Mouse (Mus musculus) heart, embryonic 12.5 days (tissue): ENCODE results near the gene Rnasek. TPM values are rescaled to one million over a fixed set of nuclear protein-coding genes. Genes with fewer than 3 reads are reported as not detected.

ENCODE experiments used
- ATAC-seq: fragments of 200-750 bp; cut with Nextera tagmentation; 2 replicates; pipeline ENCODE4 v1.8.0; 2017; ENCODE audit warnings: moderate TSS enrichment, moderate library complexity; ENCODE audit not compliant: insufficient number of reproducible peaks, low FRiP score
- H3K27ac ChIP-seq: fragments of 300-500 bp; sonication (generic); 2 replicates; pipeline ENCODE4 v1.5.1; 2016; ENCODE audit warnings: mild to moderate bottlenecking, moderate library complexity; ENCODE audit not compliant: poor library complexity, severe bottlenecking
- H3K27me3 ChIP-seq: fragments of 300-500 bp; sonication (generic); replicated peaks from 2 replicates; pipeline ENCODE4 v1.6.1; 2016; ENCODE audit warnings: mild to moderate bottlenecking, moderate library complexity
- H3K36me3 ChIP-seq: fragments of 300-500 bp; sonication (generic); 2 replicates; pipeline ENCODE4 v1.6.1; 2016; ENCODE audit warnings: mild to moderate bottlenecking, moderate library complexity
- H3K4me1 ChIP-seq: fragments of 300-500 bp; sonication (generic); replicated peaks from 2 replicates; pipeline ENCODE4 v1.6.1; 2016; ENCODE audit warnings: mild to moderate bottlenecking
- H3K4me2 ChIP-seq: fragments of 300-500 bp; sonication (generic); 2 replicates; pipeline ENCODE4 v1.6.1; 2016; ENCODE audit warnings: mild to moderate bottlenecking, moderate library complexity
- H3K4me3 ChIP-seq: fragments of 300-500 bp; sonication (generic); 2 replicates; pipeline ENCODE4 v1.5.1; 2016; ENCODE audit warnings: mild to moderate bottlenecking
- H3K9ac ChIP-seq: fragments of 300-500 bp; sonication (generic); 2 replicates; pipeline ENCODE4 v1.6.1; 2016; ENCODE audit warnings: mild to moderate bottlenecking, moderate library complexity
- H3K9me3 ChIP-seq: fragments of 300-500 bp; sonication (generic); replicated peaks from 2 replicates; pipeline ENCODE4 v1.6.1; 2016; ENCODE audit warnings: mild to moderate bottlenecking, moderate library complexity
- WGBS: fragments of 180-500 bp; shearing (Covaris S2); methylation state at CpG from one replicate; pipeline ENCODE4 v1.1.7; 2016; 5-methylcytosine and 5-hydroxymethylcytosine counted together
- polyA plus RNA-seq: library from polyadenylated mRNA; unstranded; fragments of >200 nt; fragmentation: Nextera tagmentation; extraction: Ambion mirVana; gene quantifications from 2 replicates; pipeline ENCODE4 v1.2.1, GENCODE M21; 2016

Gene Rnasek
- polyA plus RNA-seq, 1 experiment from 2014 or later, result 207 TPM

DNA sequence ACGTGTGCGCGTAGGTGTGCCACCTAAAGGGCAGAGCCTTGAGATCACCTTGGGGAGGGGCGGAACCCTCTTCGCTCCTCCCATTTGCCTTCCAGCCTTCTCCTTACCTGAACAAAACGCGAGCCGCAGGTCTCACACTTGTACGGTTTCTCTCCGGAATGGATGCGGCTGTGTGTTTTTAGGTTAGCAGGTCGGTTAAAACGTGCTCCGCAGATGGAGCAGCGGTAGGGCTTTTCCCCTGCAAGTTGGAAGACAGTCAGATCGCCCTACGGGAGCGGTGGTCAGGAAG, 13.1 kb downstream of the Rnasek start:
- H3K9me3 ChIP-seq, result no peaks in the 10 kb centered on the region
- peak overlapping the region; percentile 70 for H3K4me2 ChIP-seq
- no peak overlapping the region for H3K27ac ChIP-seq
- ATAC-seq, result no peak
- H3K27me3 ChIP-seq, result peaks cover 52% of the 10 kb centered on the region
- H3K36me3 ChIP-seq, result no peaks in the 10 kb centered on the region
- H3K9ac ChIP-seq, result peak overlapping the region; percentile 64
- peak overlapping the region; percentile 51 for H3K4me3 ChIP-seq
- H3K4me1 ChIP-seq, result peaks cover 56% of the 10 kb centered on the region
- WGBS, result 10% methylated on average over 18 of the region's 18 CpGs

DNA sequence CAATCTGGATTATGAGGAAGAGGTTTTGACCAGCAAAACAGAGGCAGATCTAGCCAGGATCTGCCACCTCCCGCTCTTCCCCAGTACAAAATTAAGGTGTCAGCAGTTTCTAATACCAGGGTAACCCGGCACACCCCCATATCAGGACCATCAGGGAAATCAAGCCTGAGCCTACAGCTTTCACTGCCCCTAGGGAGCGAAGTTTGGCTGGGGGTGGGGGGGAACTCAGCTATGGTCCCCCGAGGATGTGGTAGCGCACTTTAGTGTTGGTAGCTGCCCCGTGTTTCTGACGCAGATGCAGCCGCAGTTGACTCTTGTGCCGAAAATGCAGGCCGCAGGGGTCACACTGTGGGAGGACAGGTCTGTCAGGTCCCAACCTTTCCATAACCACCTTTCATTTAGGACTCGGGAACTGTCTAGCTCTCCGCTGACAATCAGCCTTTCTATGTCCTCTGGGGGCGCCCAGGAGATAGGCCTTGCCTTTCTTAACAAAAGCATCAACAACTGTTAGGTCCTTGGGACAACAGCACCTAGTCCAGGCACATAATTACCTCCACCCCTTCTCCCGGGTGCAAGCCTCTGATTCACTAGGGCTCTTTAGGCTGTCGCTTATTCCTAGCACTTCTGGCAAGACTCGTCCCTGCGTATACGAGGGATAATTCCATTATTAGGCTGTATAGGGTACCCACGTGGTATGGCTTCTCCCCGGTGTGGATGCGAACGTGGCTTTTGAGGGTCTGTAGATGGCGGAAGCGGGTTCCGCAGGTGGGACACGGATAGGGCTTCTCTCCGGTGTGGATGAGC, 13.6 kb downstream of the Rnasek start:
- WGBS, result 20% methylated on average over 27 of the region's 27 CpGs
- Histone ChIP-seq H3K27ac (no peak overlapping the region; the same call in 1 of the 2 replicates), H3K4me3 (peak overlapping the region; percentile 51), H3K4me1 (peaks cover 56% of the 10 kb centered on the region), H3K4me2 (peak overlapping the region; percentile 70), H3K9ac (peak overlapping the region; percentile 64), H3K27me3 (peaks cover 52% of the 10 kb centered on the region), H3K36me3 (no peaks in the 10 kb centered on the region), H3K9me3 (no peaks in the 10 kb centered on the region)
- no peak for ATAC-seq

DNA sequence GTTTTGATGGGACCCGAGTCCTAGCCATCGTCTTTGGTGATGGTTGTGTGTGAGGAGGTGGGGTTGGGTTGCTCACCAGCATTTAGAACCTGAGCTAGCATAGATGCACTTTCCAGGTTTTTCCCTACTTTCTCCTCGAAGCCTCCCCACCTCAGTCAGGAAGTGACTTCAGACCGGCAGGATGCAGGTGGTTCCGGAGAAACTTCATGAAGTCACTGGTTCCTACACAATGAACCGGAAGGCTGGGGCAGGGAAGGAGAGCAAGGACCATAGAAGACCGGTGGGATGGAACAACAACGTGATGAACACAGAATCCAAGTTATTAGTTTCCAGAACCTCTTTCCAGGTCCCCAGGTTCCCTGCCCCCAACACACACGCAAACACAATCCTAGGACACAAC, 15.9 kb downstream of the Rnasek start:
- Histone ChIP-seq H3K9me3 (no peaks in the 10 kb centered on the region), H3K27me3 (peaks cover 47% of the 10 kb centered on the region), H3K36me3 (no peaks in the 10 kb centered on the region), H3K27ac (peak overlapping the region; percentile 69), H3K9ac (no peak overlapping the region), H3K4me2 (no peak overlapping the region), H3K4me3 (no peak overlapping the region), H3K4me1 (peaks cover 54% of the 10 kb centered on the region)
- 62% methylated on average over 9 of the region's 9 CpGs for WGBS
- no peak for ATAC-seq

DNA sequence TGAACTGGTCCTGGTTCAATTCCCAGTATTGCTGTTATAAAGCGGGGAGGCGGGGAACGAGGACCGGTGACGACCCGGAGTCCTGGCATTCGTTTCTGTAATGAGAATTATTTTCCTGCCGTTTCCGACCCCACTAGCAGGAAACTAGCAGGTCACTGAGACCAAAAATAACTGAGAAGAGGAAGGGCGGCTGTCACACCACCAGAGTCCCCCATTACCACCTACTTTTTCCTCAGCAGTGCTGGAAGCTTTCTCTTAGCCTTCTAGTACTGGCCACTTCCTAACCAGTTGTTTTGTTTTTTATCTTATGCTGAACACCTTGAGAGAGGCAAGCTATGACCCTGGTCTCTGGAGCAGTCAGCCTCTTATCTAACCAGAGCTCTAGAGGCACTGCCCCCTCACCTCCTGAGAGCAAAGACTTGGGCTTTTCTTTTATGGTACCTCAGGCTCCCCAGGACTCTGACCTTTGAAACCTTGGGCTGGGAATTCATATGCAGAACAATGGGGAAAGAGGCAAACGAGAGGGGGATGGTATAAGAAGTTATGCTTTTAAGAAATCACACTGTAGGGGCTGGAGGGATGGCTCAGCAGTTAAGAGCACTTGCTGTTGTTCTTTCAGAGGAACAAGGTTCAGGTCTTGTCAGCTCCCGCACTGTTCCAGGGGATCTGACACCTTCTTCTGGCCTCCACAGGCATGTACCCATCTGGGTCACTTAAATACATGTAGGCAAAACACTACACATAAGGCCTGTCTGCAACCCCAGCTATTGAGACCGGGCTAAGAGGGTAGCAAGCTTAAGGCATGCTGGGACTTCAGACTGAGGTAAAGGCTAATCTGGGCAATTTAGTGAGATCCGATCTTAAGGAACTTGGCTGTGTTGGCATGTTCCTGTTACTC, 17.8 kb downstream of the Rnasek start:
- Histone ChIP-seq H3K4me3 (peak overlapping the region; percentile 53), H3K36me3 (no peaks in the 10 kb centered on the region), H3K27ac (peak overlapping the region; percentile 94), H3K9ac (peak overlapping the region; percentile 72), H3K4me1 (peaks cover 49% of the 10 kb centered on the region), H3K27me3 (peaks cover 42% of the 10 kb centered on the region), H3K9me3 (no peaks in the 10 kb centered on the region), H3K4me2 (peak overlapping the region; percentile 92)
- ATAC-seq, result peak; percentile 82
- WGBS, result 9% methylated on average over 14 of the region's 14 CpGs

DNA sequence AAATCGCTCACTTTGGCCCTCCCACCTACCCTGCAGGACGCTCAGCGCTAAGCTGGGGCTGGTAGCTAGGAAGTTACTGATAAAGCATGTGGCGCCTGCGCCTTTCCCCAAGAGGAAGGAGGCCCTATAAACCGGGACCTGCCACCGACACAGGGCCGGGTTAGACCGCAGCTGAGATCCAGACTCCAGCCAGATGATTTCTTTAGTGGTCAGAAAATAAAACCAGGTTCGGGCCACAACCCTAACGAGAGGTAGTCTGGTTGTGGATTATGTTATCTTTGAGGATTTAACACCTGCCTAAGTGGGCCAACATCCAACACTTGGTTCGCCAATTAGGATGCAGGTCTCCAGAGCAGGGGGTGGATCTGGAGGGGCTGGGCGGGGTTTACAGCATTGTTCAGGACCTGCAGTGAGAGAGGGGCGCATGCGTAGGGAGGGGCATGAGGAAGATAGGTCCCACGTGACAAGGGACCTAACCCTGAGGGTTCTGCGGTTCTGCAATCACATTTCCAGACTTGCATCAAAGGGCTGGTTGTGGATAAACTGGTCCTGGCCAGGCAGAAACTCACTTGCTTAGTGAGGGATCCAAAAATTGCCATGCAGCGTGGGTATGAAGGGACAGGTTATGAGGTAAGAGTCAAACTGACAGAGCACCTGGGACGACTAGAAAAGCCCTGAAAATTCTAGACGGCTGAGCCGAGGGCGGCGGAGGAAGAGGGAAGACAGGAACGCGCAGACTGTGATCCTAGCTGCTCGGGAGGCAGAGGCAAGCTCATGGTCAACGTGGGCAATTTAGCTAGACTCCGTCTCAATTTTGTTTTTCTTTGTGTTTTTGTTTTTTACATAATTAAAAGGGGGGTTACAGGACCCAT, 18.7 kb downstream of the Rnasek start, which contains the start of gene Slc16a13:
Gene Slc16a13 (minus strand): TSS at position 334 of the 872 bp plus-strand sequence.
- Histone ChIP-seq H3K4me2 (peak within 1 kb of the TSS; percentile 92), H3K9me3 (no peaks in the 10 kb centered on the region), H3K27ac (peak within 1 kb of the TSS; percentile 94), H3K36me3 (no peaks in the 10 kb centered on the region), H3K9ac (peak within 1 kb of the TSS; percentile 79), H3K4me1 (peaks cover 40% of the 10 kb centered on the region), H3K4me3 (peak within 1 kb of the TSS; percentile 53), H3K27me3 (peaks cover 42% of the 10 kb centered on the region)
- under 1% methylated on average over 28 of the region's 28 CpGs for WGBS
- ATAC-seq, result peak; percentile 93

DNA sequence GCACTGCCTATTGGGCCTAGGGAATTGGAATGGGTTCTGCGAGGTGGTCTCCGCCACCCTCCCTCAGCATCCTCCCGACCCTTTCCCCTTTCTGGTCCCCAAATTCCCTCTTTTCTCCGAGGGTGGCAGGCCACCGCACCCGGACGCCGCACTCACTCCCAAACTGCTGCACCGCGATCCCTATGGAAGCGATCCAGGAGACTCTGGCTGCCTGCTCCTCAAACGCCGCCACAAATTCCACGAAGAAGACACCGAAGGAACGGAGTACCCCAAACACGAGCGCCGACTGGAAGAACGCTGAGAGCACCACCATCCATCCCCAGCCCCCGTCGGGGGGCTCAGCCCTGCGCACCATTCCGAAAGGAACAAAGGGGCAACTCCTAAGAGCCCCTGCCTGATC, 19.3 kb downstream of the Rnasek start:
- Histone ChIP-seq H3K4me2 (peak overlapping the region; percentile 92), H3K9ac (peak overlapping the region; percentile 79), H3K4me1 (peaks cover 40% of the 10 kb centered on the region), H3K27me3 (peaks cover 43% of the 10 kb centered on the region), H3K36me3 (no peaks in the 10 kb centered on the region), H3K4me3 (peak overlapping the region; percentile 53), H3K27ac (peak overlapping the region; percentile 94), H3K9me3 (no peaks in the 10 kb centered on the region)
- no peak for ATAC-seq
- WGBS, result under 1% methylated on average over 24 of the region's 24 CpGs

DNA sequence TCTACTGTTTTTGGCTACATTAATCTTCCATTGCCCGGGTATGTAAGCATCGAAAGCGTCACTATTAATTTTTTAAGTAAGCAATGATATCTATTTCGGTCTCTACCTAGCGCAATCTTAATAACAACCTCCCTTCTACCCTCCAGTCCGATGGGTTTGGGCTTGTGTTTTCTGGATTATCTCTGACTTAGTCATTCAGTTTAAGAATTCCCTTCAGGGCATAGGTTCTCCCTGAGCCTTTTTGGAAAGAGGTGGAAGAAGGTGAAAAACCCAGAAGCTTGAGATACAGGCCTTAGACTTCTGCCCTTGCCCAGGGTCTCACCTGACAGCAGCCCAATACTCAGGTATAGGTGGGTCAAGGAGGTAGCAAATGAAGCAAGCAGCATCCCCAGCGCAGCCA, 19.8 kb downstream of the Rnasek start:
- 60% methylated on average over 7 of the region's 7 CpGs for WGBS
- H3K27ac ChIP-seq, result peak overlapping the region; percentile 94; the same call in 1 of the 2 replicates
- peak overlapping the region; percentile 53 for H3K4me3 ChIP-seq
- H3K9ac ChIP-seq, result peak overlapping the region; percentile 79
- peaks cover 45% of the 10 kb centered on the region for H3K4me1 ChIP-seq
- H3K36me3 ChIP-seq, result no peaks in the 10 kb centered on the region
- H3K9me3 ChIP-seq, result no peaks in the 10 kb centered on the region
- ATAC-seq, result no peak
- peak overlapping the region; percentile 92 for H3K4me2 ChIP-seq
- peaks cover 43% of the 10 kb centered on the region for H3K27me3 ChIP-seq

DNA sequence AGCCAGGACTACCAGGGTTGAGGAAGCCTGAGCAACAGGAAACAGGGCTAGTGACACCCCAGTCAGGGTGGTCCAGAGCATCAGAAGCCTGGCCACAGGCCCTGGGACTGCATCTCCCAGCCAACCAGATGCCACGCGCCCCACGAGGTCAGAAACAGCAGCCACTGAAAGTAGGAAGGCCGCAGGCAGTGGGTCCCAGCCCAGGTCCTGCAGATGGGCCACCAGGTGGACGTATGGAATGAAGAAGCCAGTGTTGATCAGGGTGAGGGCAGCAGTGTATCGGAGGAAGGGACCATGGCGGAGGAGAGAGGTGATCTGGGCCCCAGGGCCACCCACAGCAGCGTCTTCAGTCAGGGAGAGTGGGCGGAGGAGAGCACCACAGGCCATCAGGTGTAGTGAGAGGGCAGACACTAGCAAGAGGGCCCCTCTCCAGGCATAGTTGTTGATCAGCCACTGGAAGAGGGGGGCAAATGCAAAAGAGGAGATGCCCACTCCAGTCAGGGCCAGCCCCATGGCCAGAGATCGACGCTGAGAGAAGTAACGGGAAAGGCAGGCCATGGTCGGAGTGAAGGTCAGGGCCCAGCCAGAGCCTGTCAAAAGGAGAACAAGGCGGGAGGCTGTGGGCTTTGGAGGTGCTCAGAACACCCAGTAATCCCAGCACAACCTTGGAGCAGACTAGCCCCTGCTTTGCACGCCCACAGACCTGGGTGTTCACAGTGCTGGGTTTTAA, 20.7 kb downstream of the Rnasek start:
- 0 out of 2 replicates have a peak overlapping the region, but pooled peaks have one; percentile 18 for H3K9ac ChIP-seq
- H3K4me2 ChIP-seq, result peak overlapping the region; percentile 27; the same call in 1 of the 2 replicates
- no peaks in the 10 kb centered on the region for H3K36me3 ChIP-seq
- H3K9me3 ChIP-seq, result no peaks in the 10 kb centered on the region
- peaks cover 48% of the 10 kb centered on the region for H3K4me1 ChIP-seq
- H3K27me3 ChIP-seq, result peaks cover 50% of the 10 kb centered on the region
- no peak for ATAC-seq
- WGBS, result 89% methylated on average over 15 of the region's 15 CpGs
- H3K4me3 ChIP-seq, result no peak overlapping the region
- no peak overlapping the region for H3K27ac ChIP-seq

DNA sequence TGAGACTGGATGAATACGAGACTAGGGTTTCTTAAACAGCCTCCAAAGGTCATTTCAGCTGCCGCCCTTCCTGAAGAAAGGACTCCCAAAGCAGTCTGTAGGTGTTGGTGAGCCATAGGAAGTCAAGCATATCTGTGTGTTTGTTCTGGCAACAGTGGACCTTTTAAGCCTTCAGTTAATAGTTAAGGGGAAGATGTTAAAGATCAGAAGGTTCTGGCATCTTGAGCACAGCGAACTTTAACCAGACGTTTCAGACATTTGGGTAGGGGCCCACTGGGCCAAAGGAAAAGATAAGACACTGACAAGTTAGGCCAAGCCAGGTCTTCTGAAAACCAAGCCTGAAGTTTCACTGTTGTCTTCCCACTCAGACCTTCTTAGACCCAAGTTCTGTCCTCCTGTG, 21.6 kb downstream of the Rnasek start:
- WGBS, result 61% methylated on average over 4 of the region's 4 CpGs
- no peaks in the 10 kb centered on the region for H3K9me3 ChIP-seq
- peaks cover 58% of the 10 kb centered on the region for H3K27me3 ChIP-seq
- ATAC-seq, result no peak
- H3K36me3 ChIP-seq, result no peaks in the 10 kb centered on the region
- H3K4me3 ChIP-seq, result no peak overlapping the region
- H3K9ac ChIP-seq, result no peak overlapping the region
- peaks cover 48% of the 10 kb centered on the region for H3K4me1 ChIP-seq
- H3K4me2 ChIP-seq, result no peak overlapping the region
- no peak overlapping the region for H3K27ac ChIP-seq

DNA sequence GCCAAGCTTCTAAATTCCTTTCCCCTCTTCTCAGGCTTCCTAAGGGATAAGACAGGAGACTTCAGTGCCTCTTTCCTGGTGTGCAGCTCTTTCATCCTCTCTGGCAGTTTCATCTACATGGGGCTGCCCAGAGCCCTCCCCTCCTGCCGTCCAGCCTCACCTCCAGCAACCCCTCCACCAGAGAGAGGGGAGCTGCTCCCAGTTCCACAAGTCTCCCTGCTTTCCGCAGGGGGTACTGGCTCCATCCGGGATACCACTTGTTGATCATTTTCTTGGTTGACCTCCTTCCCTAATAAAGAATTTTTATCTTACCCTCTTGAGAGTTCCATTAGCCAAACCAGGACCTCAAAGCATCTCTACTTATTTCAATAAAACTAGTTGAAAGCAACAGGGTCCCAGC, 23.5 kb downstream of the Rnasek start:
- Histone ChIP-seq H3K4me1 (peaks cover 38% of the 10 kb centered on the region), H3K36me3 (no peaks in the 10 kb centered on the region)
- WGBS, result 49% methylated on average over 3 of the region's 3 CpGs

More for the DNA sequence above, 23.5 kb downstream of the Rnasek start:
- Histone ChIP-seq H3K9ac (no peak overlapping the region), H3K4me2 (no peak overlapping the region), H3K4me3 (no peak overlapping the region), H3K27ac (no peak overlapping the region), H3K27me3 (peaks cover 72% of the 10 kb centered on the region), H3K9me3 (no peaks in the 10 kb centered on the region)
- no peak for ATAC-seq
